Mouse (Mus musculus): Measurements from ENCODE around the gene Ifnab. TPM values are rescaled to one million over a fixed set of nuclear protein-coding genes. Genes with fewer than 3 reads are reported as not detected.

Ifnab gene
- total and polyA plus RNA-seq, 3 experiments, result not detected

DNA sequence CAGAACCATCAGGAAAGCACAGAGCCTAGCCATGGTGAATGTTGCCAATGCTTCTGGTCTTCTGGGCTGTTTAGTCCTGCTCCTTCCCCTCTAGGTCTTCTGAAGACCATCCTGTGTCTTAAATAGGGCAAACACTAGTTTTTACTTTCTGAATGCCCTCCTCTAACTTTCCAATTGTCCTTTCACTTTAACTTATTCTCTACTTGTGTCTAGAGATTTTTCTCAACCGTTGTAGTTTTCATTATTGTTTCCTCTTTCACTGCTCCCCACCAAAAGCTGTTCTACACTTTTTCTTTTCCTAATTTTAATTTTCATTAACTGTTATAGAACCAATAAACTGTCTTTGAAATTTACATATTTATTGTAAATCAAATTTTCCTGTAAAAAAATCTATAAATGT lies 14.3 kb downstream of the Ifnab start, which contains the start of gene Ifna16:
Gene Ifna16, minus strand, starts transcription at position 101 of the 400 bp plus-strand sequence.
- Histone ChIP-seq H3K79me2 (ENCODE audit: control insufficient read depth, insufficient read depth, low read length, poor library complexity) (no peaks in the 10 kb centered on the region), H3K4me1 (ENCODE audit: control insufficient read depth in 1 of 2, insufficient read depth in 2 of 2, low read length in 2 of 2) (no peaks in the 10 kb centered on the region), H3K27ac (ENCODE audit: control insufficient read depth, low read depth, low read length) (no peak within 1 kb of the TSS), H3K36me3 (ENCODE audit: control insufficient read depth in 1 of 2, insufficient read depth in 2 of 2, low read length in 2 of 2) (peaks cover 0 to 6% of the 10 kb centered on the region in 2 experiments; a peak in 2 of 4 replicates), H3K4me3 (ENCODE audit: control insufficient read depth in 1 of 2, insufficient read depth in 1 of 2, low read depth in 2 of 2, low read length in 2 of 2) (no peak within 1 kb of the TSS), H3K9ac (ENCODE audit: control insufficient read depth, low read depth, low read length, poor library complexity, severe bottlenecking) (no peak within 1 kb of the TSS), H3K27me3 (ENCODE audit: control insufficient read depth in 1 of 2, insufficient read depth in 2 of 2, low read length in 2 of 2) (no peaks in the 10 kb centered on the region; a peak in 1 of 4 replicates), H3K9me3 (replicated peaks; ENCODE audit: insufficient read depth, low read length) (no peaks in the 10 kb centered on the region)
- TF ChIP-seq TAL1 (IDR thresholded peaks at IDR 0.05; ENCODE audit: low read length), result no peak
- DNase-seq (ENCODE audit: low read depth, low spot score), result no peak

DNA sequence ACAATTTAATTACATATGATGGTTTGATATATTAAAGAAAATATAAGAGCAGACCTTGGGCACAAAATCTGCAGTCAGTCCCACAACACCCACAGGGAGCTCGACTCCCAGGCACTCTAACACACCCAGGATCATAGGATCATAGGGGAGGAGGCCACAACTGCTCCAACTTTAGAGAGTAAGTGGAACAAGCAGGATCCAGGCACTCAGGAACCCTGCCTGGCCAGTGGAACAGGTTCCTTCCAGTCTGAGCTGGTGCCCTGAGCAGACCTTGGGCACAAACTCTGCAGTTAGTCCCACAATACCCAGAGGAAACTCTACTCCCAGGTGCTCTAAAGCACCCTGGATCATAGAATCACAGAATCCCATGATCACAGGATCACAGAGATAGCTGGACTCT lies 35.7 kb downstream of the Ifnab start:
- no peak overlapping the region for H3K9ac ChIP-seq (ENCODE audit: control insufficient read depth, low read depth, low read length, poor library complexity, severe bottlenecking)
- TF ChIP-seq NRF1 (IDR thresholded peaks at IDR 0.05; ENCODE audit: insufficient read depth, low read depth, low read length, poor library complexity, severe bottlenecking) (no peak), SMC3 (IDR thresholded peaks at IDR 0.05; ENCODE audit: low read depth, low read length) (no peak), MXI1 (IDR thresholded peaks at IDR 0.05; ENCODE audit: low read depth, low read length) (no peak), ELF1 (IDR thresholded peaks at IDR 0.05; ENCODE audit: low read depth, low read length) (no peak), POLR2AphosphoS2 (IDR thresholded peaks at IDR 0.05; ENCODE audit: low read length) (no peak)

DNA sequence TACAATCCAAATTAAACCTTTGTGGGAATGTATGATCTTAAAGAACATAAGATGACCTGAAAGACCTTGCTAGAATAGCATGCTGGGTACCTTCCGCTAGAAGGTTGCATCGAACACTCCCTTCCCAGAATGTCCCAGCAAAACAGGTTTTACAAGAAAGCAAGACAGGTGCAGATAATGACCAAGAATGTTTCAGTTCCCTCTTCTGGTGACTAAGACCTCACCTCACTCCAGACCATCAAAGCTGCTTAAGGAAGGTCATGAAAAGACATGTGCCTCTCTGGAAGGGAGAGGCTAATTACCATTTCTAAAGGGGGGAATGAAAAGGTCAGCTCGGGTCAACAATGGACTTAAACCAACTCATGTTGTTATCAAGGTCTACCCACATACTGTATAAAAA lies 37.5 kb downstream of the Ifnab start:
- no peak overlapping the region for H3K9ac ChIP-seq (ENCODE audit: control insufficient read depth, low read depth, low read length, poor library complexity, severe bottlenecking)
- no peaks in the 10 kb centered on the region for H3K79me2 ChIP-seq (ENCODE audit: control insufficient read depth, insufficient read depth, low read length, poor library complexity)
- H3K27ac ChIP-seq (ENCODE audit: control insufficient read depth, low read depth, low read length), result no peak overlapping the region
- no peaks in the 10 kb centered on the region for H3K27me3 ChIP-seq (ENCODE audit: control insufficient read depth in 1 of 2, insufficient read depth in 2 of 2, low read length in 2 of 2)
- H3K9me3 ChIP-seq (replicated peaks; ENCODE audit: insufficient read depth, low read length), result no peaks in the 10 kb centered on the region
- no peak overlapping the region for H3K4me3 ChIP-seq (ENCODE audit: control insufficient read depth in 1 of 2, insufficient read depth in 1 of 2, low read depth in 2 of 2, low read length in 2 of 2)
- TF ChIP-seq E2F4 (IDR thresholded peaks at IDR 0.05; ENCODE audit: borderline replicate concordance, low read depth, low read length) (no peak), GATA1 (IDR thresholded peaks at IDR 0.05; ENCODE audit: low read depth, low read length) (no peak), POLR2A (IDR thresholded peaks at IDR 0.05; ENCODE audit: control insufficient read depth in 1 of 2, insufficient read depth in 1 of 2, low read depth in 1 of 2, low read length in 2 of 2, poor library complexity in 1 of 2) (no peak), USF2 (IDR thresholded peaks at IDR 0.05; ENCODE audit: borderline replicate concordance in 1 of 2, insufficient read depth in 1 of 2, low read depth in 1 of 2, low read length in 2 of 2) (no peak), JUND (IDR thresholded peaks at IDR 0.05; ENCODE audit: low read depth, low read length) (no peak), MYB (IDR thresholded peaks at IDR 0.05; ENCODE audit: low read depth, low read length) (no peak), ETS1 (IDR thresholded peaks at IDR 0.05; ENCODE audit: low read depth, low read length) (no peak), GABPA (IDR thresholded peaks at IDR 0.05; ENCODE audit: low read depth, low read length) (no peak), MAX (IDR thresholded peaks at IDR 0.05; ENCODE audit: low read length) (no peak), POLR2AphosphoS2 (IDR thresholded peaks at IDR 0.05; ENCODE audit: low read length) (no peak)
- no peaks in the 10 kb centered on the region for H3K36me3 ChIP-seq (ENCODE audit: control insufficient read depth in 1 of 2, insufficient read depth in 2 of 2, low read length in 2 of 2)
- no peaks in the 10 kb centered on the region for H3K4me1 ChIP-seq (ENCODE audit: control insufficient read depth in 1 of 2, insufficient read depth in 2 of 2, low read length in 2 of 2)
- DNase-seq (ENCODE audit: low read depth, low spot score), result no peak

More for the DNA sequence above, 35.7 kb downstream of the Ifnab start:
- DNase-seq (ENCODE audit: low read depth, low spot score), result no peak
- Histone ChIP-seq H3K27me3 (ENCODE audit: control insufficient read depth in 1 of 2, insufficient read depth in 2 of 2, low read length in 2 of 2) (no peaks in the 10 kb centered on the region), H3K4me1 (ENCODE audit: control insufficient read depth in 1 of 2, insufficient read depth in 2 of 2, low read length in 2 of 2) (no peaks in the 10 kb centered on the region), H3K27ac (ENCODE audit: control insufficient read depth, low read depth, low read length) (no peak overlapping the region), H3K79me2 (ENCODE audit: control insufficient read depth, insufficient read depth, low read length, poor library complexity) (no peaks in the 10 kb centered on the region), H3K9me3 (replicated peaks; ENCODE audit: insufficient read depth, low read length) (no peaks in the 10 kb centered on the region), H3K36me3 (ENCODE audit: control insufficient read depth in 1 of 2, insufficient read depth in 2 of 2, low read length in 2 of 2) (no peaks in the 10 kb centered on the region), H3K4me3 (ENCODE audit: control insufficient read depth in 1 of 2, insufficient read depth in 1 of 2, low read depth in 2 of 2, low read length in 2 of 2) (no peak overlapping the region)
